Mouse (Mus musculus): ENCODE data around the gene Afap1.

DNA sequence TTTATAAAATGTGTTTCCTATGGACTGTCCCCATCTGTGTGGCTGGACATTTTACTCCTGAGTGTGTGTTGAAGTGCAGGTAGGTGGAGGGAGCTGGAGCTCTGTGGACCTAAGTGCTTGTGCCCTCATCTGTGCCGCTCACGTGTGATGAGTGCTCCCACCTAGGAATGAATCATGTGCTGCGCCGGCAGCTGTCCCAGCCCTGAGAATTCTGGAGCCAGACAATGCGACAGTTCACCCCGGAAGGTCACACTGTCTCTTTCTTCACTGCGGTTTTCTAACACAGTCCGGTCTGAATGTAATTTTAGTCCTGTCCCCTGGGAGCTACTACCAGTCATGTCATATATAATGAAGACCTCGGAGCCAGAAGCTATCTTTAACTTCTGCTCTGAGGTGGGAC lies 70.5 kb downstream of the Afap1 start:
- TF ChIP-seq CTCF (IDR thresholded peaks at IDR 0.05; ENCODE audit: low read depth, low read length): no peak
- no peak for TF ChIP-seq POLR2A (IDR thresholded peaks at IDR 0.05; ENCODE audit: insufficient read depth, low read length)
- no peak for TF ChIP-seq EP300 (IDR thresholded peaks at IDR 0.05; ENCODE audit: insufficient read depth, low read depth, low read length)

Data from ES-Bruce4 (cell line).